ENCODE assay signal across 8 mouse cellular contexts in the genomic region with DNA sequence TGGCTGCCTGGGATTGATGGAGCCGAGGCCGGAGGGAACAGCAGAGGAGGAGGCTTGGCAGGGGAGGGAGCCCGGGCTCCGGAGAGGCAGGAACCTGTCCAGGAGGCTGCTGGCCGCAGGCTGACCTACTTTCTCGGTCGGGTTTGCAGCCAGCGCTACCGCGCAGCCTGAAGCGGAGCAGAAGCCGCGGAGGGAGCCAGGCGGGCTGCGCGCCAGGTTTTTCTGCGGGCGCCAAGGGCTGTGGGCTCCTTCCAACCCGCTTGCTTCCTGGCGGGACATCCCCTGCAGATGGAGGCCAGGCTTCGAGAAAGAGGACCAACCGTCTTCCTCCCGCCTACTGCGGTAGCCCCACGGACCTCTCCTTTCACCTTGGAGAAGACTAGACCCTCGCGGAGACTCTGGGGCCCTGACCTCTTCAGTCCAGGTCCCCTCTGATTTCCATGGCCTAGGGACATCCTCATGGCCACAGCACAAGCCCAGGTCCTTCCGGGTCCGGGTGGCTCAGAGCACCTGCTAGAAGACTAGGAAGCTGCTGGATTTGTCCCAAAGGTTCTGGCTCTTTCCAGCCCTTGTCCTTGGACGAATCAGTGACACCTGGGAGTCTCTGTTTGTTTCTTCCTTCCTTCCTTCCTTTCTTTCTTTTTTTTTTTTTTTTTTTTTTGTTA. TPM values are rescaled to one million over a fixed set of nuclear protein-coding genes. Genes with fewer than 3 reads are reported as not detected.
DNase-seq lines count a peak whose midpoint lies in the region; ATAC-seq lines count a peak whose summit lies in the region.

No protein-coding gene starts in this region.

- H3K27ac ChIP-seq in hindbrain, embryonic 13.5 days = no peak overlapping the region
- H3K27ac ChIP-seq in lung, embryonic 16.5 days (ENCODE audit: low read length) = no peak overlapping the region

- H3K9ac ChIP-seq in hindbrain, embryonic 13.5 days = peak overlapping the region; percentile 66
- peak overlapping the region; percentile 57; the same call in 1 of the 2 replicates for H3K9ac ChIP-seq in lung, embryonic 16.5 days (ENCODE audit: low read length)

- H3K4me2 ChIP-seq in hindbrain, embryonic 13.5 days = peak overlapping the region; percentile 62
- peak overlapping the region; percentile 65 for H3K4me2 ChIP-seq in lung, embryonic 16.5 days (ENCODE audit: low read depth, low read length)

- H3K27me3 ChIP-seq in hindbrain, embryonic 13.5 days = peaks cover 32% of the 10 kb centered on the region
- H3K27me3 ChIP-seq in lung, embryonic 16.5 days (ENCODE audit: control insufficient read depth, insufficient read depth, low read depth, low read length) = peaks cover 6% of the 10 kb centered on the region; the same call in 1 of the 2 replicates

- no peaks in the 10 kb centered on the region for H3K36me3 ChIP-seq in hindbrain, embryonic 13.5 days
- no peaks in the 10 kb centered on the region for H3K36me3 ChIP-seq in lung, embryonic 16.5 days (ENCODE audit: control insufficient read depth, insufficient read depth, low read length)

- peak; percentile 48 for DNase-seq in ZHBTc4 (ENCODE audit: low read depth, low spot score)
- peak; percentile 70 to 85 for DNase-seq in gastrocnemius, adult 8-10 months (ENCODE audit: low spot score in 2 of 2)
- DNase-seq in layer of hippocampus, postnatal 25 days (ENCODE audit: extremely low spot score in 1 of 2, low spot score in 1 of 2) = peak; percentile 48 to 62
- DNase-seq in ovary, postnatal 14 days (ENCODE audit: low spot score) = peak; percentile 64
- no peak for DNase-seq in T-cell, adult 2 months (ENCODE audit: low spot score)

- H3K4me3 ChIP-seq in hindbrain, embryonic 13.5 days = peak overlapping the region; percentile 32
- H3K4me3 ChIP-seq in lung, embryonic 16.5 days (ENCODE audit: low read length) = peak overlapping the region; percentile 40

- 4% methylated on average over 29 of the region's 30 CpGs for WGBS in hindbrain, embryonic 13.5 days
- WGBS in lung, embryonic 16.5 days = 2% methylated on average over 26 of the region's 30 CpGs

- peaks cover 7% of the 10 kb centered on the region; the same call in 1 of the 2 replicates for H3K9me3 ChIP-seq in hindbrain, embryonic 13.5 days
- H3K9me3 ChIP-seq in lung, embryonic 16.5 days (ENCODE audit: control insufficient read depth, low read length) = no peaks in the 10 kb centered on the region

- ATAC-seq in common myeloid progenitor, adult 5-6 weeks (replicated peaks; ENCODE audit: low read depth, poor library complexity, severe bottlenecking) = peak; percentile 76
- ATAC-seq in hindbrain, embryonic 13.5 days (ENCODE audit: low FRiP score) = peak; percentile 59; the same call in 1 of the 2 replicates
- ATAC-seq in lung, embryonic 16.5 days (ENCODE audit: low read depth) = peak; percentile 81

- peaks cover 7% of the 10 kb centered on the region for H3K4me1 ChIP-seq in hindbrain, embryonic 13.5 days (replicated peaks)
- peaks cover 3% of the 10 kb centered on the region; the same call in 1 of the 2 replicates for H3K4me1 ChIP-seq in lung, embryonic 16.5 days (replicated peaks; ENCODE audit: control insufficient read depth, insufficient read depth, low read length)

RNA-seq across cellular contexts. Expression of a gene that starts 57.8 kb away (rescaled TPM):
- 64.4 and 73.8 TPM in 2 replicates for total RNA-seq in common myeloid progenitor, adult 5-6 weeks (2017)
- 10 to 100 TPM; 20.8 to 29.6 (median 26.8) TPM for total RNA-seq in gastrocnemius, adult 8-10 months (2022)
- 36.2 and 38.0 TPM in 2 replicates for polyA plus RNA-seq in hindbrain, embryonic 13.5 days (2015; fragmentation: Nextera tagmentation; extraction: Ambion mirVana)
- total RNA-seq in layer of hippocampus, postnatal 25 days (2021) = 10 to 100 TPM; 13.2 to 17.6 TPM
- 92.3 and 92.9 TPM in 2 replicates for polyA plus RNA-seq in lung, embryonic 16.5 days (2015; fragmentation: Nextera tagmentation; extraction: Ambion mirVana)

RNA-seq across cellular contexts. Expression of a gene that starts 58.0 kb away (rescaled TPM):
- total RNA-seq in common myeloid progenitor, adult 5-6 weeks (2017) = 35.8 and 48.2 TPM in 2 replicates
- under 1 TPM; 0.36 to 0.88 (median 0.57) TPM for total RNA-seq in gastrocnemius, adult 8-10 months (2022)
- polyA plus RNA-seq in hindbrain, embryonic 13.5 days (2015; fragmentation: Nextera tagmentation; extraction: Ambion mirVana) = 10.5 and 13.6 TPM in 2 replicates
- 1 to 10 TPM; 1.2 to 1.3 TPM for total RNA-seq in layer of hippocampus, postnatal 25 days (2021)
- polyA plus RNA-seq in lung, embryonic 16.5 days (2015; fragmentation: Nextera tagmentation; extraction: Ambion mirVana) = 44.7 and 44.8 TPM in 2 replicates

Comparison
In these comparisons a context has a peak if more than half of its experiments do, and no peak if none do; other contexts are left out.
1. RNA of a gene that starts 58.0 kb away (total RNA-seq): 35.8 to 48.2 TPM in common myeloid progenitor, adult 5-6 weeks; 1.2 to 1.3 TPM in layer of hippocampus, postnatal 25 days and 0.36 to 0.88 TPM in gastrocnemius, adult 8-10 months; every median in the first group is over 10 times any median in the second.
2. Peak in every context shown above with its lines, with median percentiles within 50 percentile points of each other: ATAC-seq.